ENCODE assay signal across 8 mouse cellular contexts in genomic region chr8:70611849-70612248, GRCm38 (mm10). TPM values are rescaled to one million over a fixed set of nuclear protein-coding genes. Genes with fewer than 3 reads are reported as not detected.
DNase-seq lines count a peak whose midpoint lies in the region; ATAC-seq and TF ChIP-seq lines count a peak whose summit lies in the region.

No protein-coding gene starts in this region.

- H3K36me3 ChIP-seq in heart, embryonic 11.5 days (ENCODE audit: control insufficient read depth, insufficient read depth, low read length), result no peaks in the 10 kb centered on the region
- no peaks in the 10 kb centered on the region for H3K36me3 ChIP-seq in liver, embryonic 12.5 days
- no peaks in the 10 kb centered on the region for H3K36me3 ChIP-seq in myocyte (ENCODE audit: control insufficient read depth, insufficient read depth)
- no peaks in the 10 kb centered on the region for H3K36me3 ChIP-seq in stomach, embryonic 14.5 days (ENCODE audit: control insufficient read depth, insufficient read depth, low read length)

- peak overlapping the region; percentile 100 for H3K4me2 ChIP-seq in heart, embryonic 11.5 days
- H3K4me2 ChIP-seq in liver, embryonic 12.5 days, result peak overlapping the region; percentile 94
- H3K4me2 ChIP-seq in myocyte (ENCODE audit: low read depth), result peak overlapping the region; percentile 98
- H3K4me2 ChIP-seq in stomach, embryonic 14.5 days (replicated peaks; ENCODE audit: low read depth, low read length), result peak overlapping the region; percentile 98

- H3K27ac ChIP-seq in bone marrow, adult 2 months (ENCODE audit: control insufficient read depth, insufficient read depth, low read depth, low read length, poor library complexity), result peak overlapping the region; percentile 86
- H3K27ac ChIP-seq in embryonic fibroblast, embryonic 13.5 days (ENCODE audit: insufficient read depth, low read length), result peak overlapping the region; percentile 23; the same call in 1 of the 2 replicates
- H3K27ac ChIP-seq in heart, embryonic 11.5 days (ENCODE audit: low read depth, low read length), result peak overlapping the region; percentile 54; the same call in 1 of the 2 replicates
- H3K27ac ChIP-seq in liver, embryonic 12.5 days, result peak overlapping the region; percentile 83
- H3K27ac ChIP-seq in stomach, embryonic 14.5 days (ENCODE audit: low read length), result peak overlapping the region; percentile 84

- peaks cover 8% of the 10 kb centered on the region for H3K4me1 ChIP-seq in bone marrow, adult 2 months (ENCODE audit: control insufficient read depth, insufficient read depth, low read length)
- peaks cover 5% of the 10 kb centered on the region; the same call in 1 of the 2 replicates for H3K4me1 ChIP-seq in embryonic fibroblast, embryonic 13.5 days (ENCODE audit: control insufficient read depth, insufficient read depth, low read length)
- H3K4me1 ChIP-seq in heart, embryonic 11.5 days (ENCODE audit: control insufficient read depth, insufficient read depth, low read length), result peaks cover 21% of the 10 kb centered on the region
- H3K4me1 ChIP-seq in liver, embryonic 12.5 days, result peaks cover 85% of the 10 kb centered on the region
- peaks cover 16% of the 10 kb centered on the region; the same call in 1 of the 2 replicates for H3K4me1 ChIP-seq in stomach, embryonic 14.5 days (ENCODE audit: control insufficient read depth, insufficient read depth, low read length)

- H3ac ChIP-seq in myocyte (ENCODE audit: control insufficient read depth, insufficient read length), result peak overlapping the region; percentile 40

- WGBS in bone marrow, adult 2 months, result under 1% methylated on average over 6 of the region's 6 CpGs
- 2% methylated on average over 6 of the region's 6 CpGs for WGBS in heart, embryonic 11.5 days (ENCODE audit: insufficient replicate concordance)
- 0% methylated on average over 6 of the region's 6 CpGs for WGBS in liver, embryonic 12.5 days (ENCODE audit: insufficient replicate concordance)
- 0% methylated on average over 6 of the region's 6 CpGs for WGBS in stomach, embryonic 14.5 days

- no peak for ATAC-seq in heart, embryonic 11.5 days (replicated peaks; ENCODE audit: insufficient number of reproducible peaks, low FRiP score, low TSS enrichment)
- peak; percentile 31 for ATAC-seq in liver, embryonic 12.5 days
- ATAC-seq in stomach, embryonic 14.5 days (ENCODE audit: insufficient number of reproducible peaks, insufficient read depth, low FRiP score, low read depth), result no peak

- no peak for TF ChIP-seq POLR2A in bone marrow, adult 2 months (IDR thresholded peaks at IDR 0.05; ENCODE audit: borderline replicate concordance, control insufficient read depth, low read depth, low read length)
- TF ChIP-seq POLR2A in embryonic fibroblast, embryonic 13.5 days (IDR thresholded peaks at IDR 0.05; ENCODE audit: low read depth, low read length), result no peak
- TF ChIP-seq POLR2A in myocyte (IDR thresholded peaks at IDR 0.05; ENCODE audit: insufficient read length, low read depth), result no peak

- peak overlapping the region; percentile 67 for H3K4me3 ChIP-seq in bone marrow, adult 2 months (replicated peaks; ENCODE audit: control insufficient read depth, low read depth, low read length)
- peak overlapping the region; percentile 80 for H3K4me3 ChIP-seq in embryonic fibroblast, embryonic 13.5 days (ENCODE audit: insufficient read depth, low read length)
- H3K4me3 ChIP-seq in heart, embryonic 11.5 days (ENCODE audit: low read depth, low read length), result peak overlapping the region; percentile 58
- peak overlapping the region; percentile 85 for H3K4me3 ChIP-seq in liver, embryonic 12.5 days
- peak overlapping the region; percentile 37 for H3K4me3 ChIP-seq in myocyte
- peak overlapping the region; percentile 46 for H3K4me3 ChIP-seq in stomach, embryonic 14.5 days (ENCODE audit: low read depth, low read length)

- TF ChIP-seq CTCF in bone marrow, adult 2 months (IDR thresholded peaks at IDR 0.05; ENCODE audit: control insufficient read depth, insufficient read depth, low read length), result peak; percentile 97
- TF ChIP-seq CTCF in embryonic fibroblast, embryonic 13.5 days (IDR thresholded peaks at IDR 0.05; ENCODE audit: borderline replicate concordance, insufficient read depth, low read length), result peak; percentile 92

- peaks cover 6% of the 10 kb centered on the region for H3K79me2 ChIP-seq in myocyte (ENCODE audit: control insufficient read depth, insufficient read depth)

- peak; percentile 93 for DNase-seq in CD4-positive, CD25-positive, alpha-beta regulatory T cell, adult 2 months (ENCODE audit: low read depth, low spot score)
- peak; percentile 89 for DNase-seq in kidney, adult 9 months

- peak overlapping the region; percentile 73; the same call in 1 of the 2 replicates for H3K9ac ChIP-seq in heart, embryonic 11.5 days (ENCODE audit: low read depth, low read length)
- H3K9ac ChIP-seq in liver, embryonic 12.5 days, result peak overlapping the region; percentile 95
- H3K9ac ChIP-seq in stomach, embryonic 14.5 days (replicated peaks; ENCODE audit: low read depth, low read length), result peak overlapping the region; percentile 45; the same call in 1 of the 2 replicates

- no peaks in the 10 kb centered on the region for H3K27me3 ChIP-seq in heart, embryonic 11.5 days (ENCODE audit: control insufficient read depth, insufficient read depth, low read length)
- no peaks in the 10 kb centered on the region; the same call in 1 of the 2 replicates for H3K27me3 ChIP-seq in liver, embryonic 12.5 days (replicated peaks)
- H3K27me3 ChIP-seq in myocyte (ENCODE audit: control insufficient read depth, insufficient read depth, insufficient read length), result no peaks in the 10 kb centered on the region
- H3K27me3 ChIP-seq in stomach, embryonic 14.5 days (ENCODE audit: control insufficient read depth, insufficient read depth, low read length), result no peaks in the 10 kb centered on the region

- no peaks in the 10 kb centered on the region for H3K9me3 ChIP-seq in heart, embryonic 11.5 days (replicated peaks; ENCODE audit: control insufficient read depth, low read length)
- H3K9me3 ChIP-seq in liver, embryonic 12.5 days (replicated peaks), result no peaks in the 10 kb centered on the region
- H3K9me3 ChIP-seq in stomach, embryonic 14.5 days (ENCODE audit: control insufficient read depth, low read depth, low read length), result no peaks in the 10 kb centered on the region

TF ChIP-seq in myocyte, 11 proteins besides CTCF, POLR2A, EP300 and RAD21 (continues in another document):
- TF ChIP-seq USF1 (IDR thresholded peaks at IDR 0.05; ENCODE audit: low read depth) (no peak), MAX (IDR thresholded peaks at IDR 0.05; ENCODE audit: low read depth) (no peak), TCF3 (IDR thresholded peaks at IDR 0.05; ENCODE audit: insufficient read length, low read depth) (no peak), POLR2AphosphoS2 (IDR thresholded peaks at IDR 0.05; ENCODE audit: insufficient read length, low read depth) (no peak)

RNA-seq across cellular contexts. Expression of gene Ssbp4, which starts 3.2 kb away (rescaled TPM):
- polyA plus RNA-seq in bone marrow, adult 2 months (2011; ENCODE audit: insufficient read depth, insufficient read length, low replicate concordance, missing spikeins), result 45.2 and 107 TPM in 2 replicates
- polyA plus RNA-seq in embryonic fibroblast, embryonic 13.5 days (2011; ENCODE audit: insufficient read length, low read depth, missing spikeins), result 44.7 and 50.7 TPM in 2 replicates
- 72.5 and 78.9 TPM in 2 replicates for polyA plus RNA-seq in heart, embryonic 11.5 days (2014; fragmentation: Nextera tagmentation; extraction: Ambion mirVana)
- 96.4 and 98.0 TPM in 2 replicates for polyA plus RNA-seq in liver, embryonic 12.5 days (2016; fragmentation: Nextera tagmentation; extraction: Ambion mirVana)
- 133 TPM for polyA plus RNA-seq in myocyte (2012; fragmentation: generic; extraction: Trizol)
- polyA plus RNA-seq in stomach, embryonic 14.5 days (2014; fragmentation: Nextera tagmentation; extraction: Ambion mirVana), result 121 and 122 TPM in 2 replicates

RNA-seq across cellular contexts. Expression of gene Lrrc25, which starts 4.1 kb away (rescaled TPM):
- polyA plus RNA-seq in bone marrow, adult 2 months (2011; ENCODE audit: insufficient read depth, insufficient read length, low replicate concordance, missing spikeins), result 3.4 and 18.8 TPM in 2 replicates
- polyA plus RNA-seq in embryonic fibroblast, embryonic 13.5 days (2011; ENCODE audit: insufficient read length, low read depth, missing spikeins), result 0.46 TPM in 1 of 2 replicates, not detected in the other
- polyA plus RNA-seq in heart, embryonic 11.5 days (2014; fragmentation: Nextera tagmentation; extraction: Ambion mirVana), result 0.19 and 0.59 TPM in 2 replicates
- 4.1 and 4.6 TPM in 2 replicates for polyA plus RNA-seq in liver, embryonic 12.5 days (2016; fragmentation: Nextera tagmentation; extraction: Ambion mirVana)
- not detected for polyA plus RNA-seq in myocyte (2012; fragmentation: generic; extraction: Trizol)
- 1.9 and 2.9 TPM in 2 replicates for polyA plus RNA-seq in stomach, embryonic 14.5 days (2014; fragmentation: Nextera tagmentation; extraction: Ambion mirVana)

RNA-seq across cellular contexts. Expression of gene Isyna1, which starts 17.7 kb away (rescaled TPM):
- 11.2 and 23.7 TPM in 2 replicates for polyA plus RNA-seq in bone marrow, adult 2 months (2011; ENCODE audit: insufficient read depth, insufficient read length, low replicate concordance, missing spikeins)
- polyA plus RNA-seq in embryonic fibroblast, embryonic 13.5 days (2011; ENCODE audit: insufficient read length, low read depth, missing spikeins), result 17.9 and 18.6 TPM in 2 replicates
- polyA plus RNA-seq in heart, embryonic 11.5 days (2014; fragmentation: Nextera tagmentation; extraction: Ambion mirVana), result 86.0 and 95.3 TPM in 2 replicates
- polyA plus RNA-seq in liver, embryonic 12.5 days (2016; fragmentation: Nextera tagmentation; extraction: Ambion mirVana), result 114 and 115 TPM in 2 replicates
- polyA plus RNA-seq in myocyte (2012; fragmentation: generic; extraction: Trizol), result 40.4 TPM
- 81.3 and 82.4 TPM in 2 replicates for polyA plus RNA-seq in stomach, embryonic 14.5 days (2014; fragmentation: Nextera tagmentation; extraction: Ambion mirVana)

RNA-seq across cellular contexts. Expression of gene Gdf15, which starts 20.4 kb away (rescaled TPM):
- polyA plus RNA-seq in bone marrow, adult 2 months (2011; ENCODE audit: insufficient read depth, insufficient read length, low replicate concordance, missing spikeins), result 3.1 TPM in 1 of 2 replicates, not detected in the other
- 3.1 and 4.2 TPM in 2 replicates for polyA plus RNA-seq in embryonic fibroblast, embryonic 13.5 days (2011; ENCODE audit: insufficient read length, low read depth, missing spikeins)
- 0.26 and 0.37 TPM in 2 replicates for polyA plus RNA-seq in heart, embryonic 11.5 days (2014; fragmentation: Nextera tagmentation; extraction: Ambion mirVana)
- 4.4 and 4.9 TPM in 2 replicates for polyA plus RNA-seq in liver, embryonic 12.5 days (2016; fragmentation: Nextera tagmentation; extraction: Ambion mirVana)
- 54.1 TPM for polyA plus RNA-seq in myocyte (2012; fragmentation: generic; extraction: Trizol)
- polyA plus RNA-seq in stomach, embryonic 14.5 days (2014; fragmentation: Nextera tagmentation; extraction: Ambion mirVana), result 0.17 and 0.24 TPM in 2 replicates

RNA-seq across cellular contexts. Expression of gene Pgpep1, which starts 48.3 kb away (rescaled TPM):
- 4.3 and 21.1 TPM in 2 replicates for polyA plus RNA-seq in bone marrow, adult 2 months (2011; ENCODE audit: insufficient read depth, insufficient read length, low replicate concordance, missing spikeins)
- 53.7 and 54.3 TPM in 2 replicates for polyA plus RNA-seq in embryonic fibroblast, embryonic 13.5 days (2011; ENCODE audit: insufficient read length, low read depth, missing spikeins)
- 38.9 and 41.6 TPM in 2 replicates for polyA plus RNA-seq in heart, embryonic 11.5 days (2014; fragmentation: Nextera tagmentation; extraction: Ambion mirVana)
- 19.6 and 24.2 TPM in 2 replicates for polyA plus RNA-seq in liver, embryonic 12.5 days (2016; fragmentation: Nextera tagmentation; extraction: Ambion mirVana)
- polyA plus RNA-seq in myocyte (2012; fragmentation: generic; extraction: Trizol), result 38.5 TPM
- 67.7 and 70.8 TPM in 2 replicates for polyA plus RNA-seq in stomach, embryonic 14.5 days (2014; fragmentation: Nextera tagmentation; extraction: Ambion mirVana)

Comparison
In these comparisons a context has a peak if more than half of its experiments do, and no peak if none do; other contexts are left out.
1. H3K27ac ChIP-seq: peak in every context shown above with its lines; median percentile 86 in bone marrow, adult 2 months; 84 in stomach, embryonic 14.5 days; 83 in liver, embryonic 12.5 days; 54 in heart, embryonic 11.5 days; 23 in embryonic fibroblast, embryonic 13.5 days.
2. H3K9ac ChIP-seq: peak in every context shown above with its lines; median percentile 95 in liver, embryonic 12.5 days; 73 in heart, embryonic 11.5 days; 45 in stomach, embryonic 14.5 days.